Mouse (Mus musculus) midbrain, embryonic 11.5 days (tissue): ENCODE data around the gene Dapl1. TPM values are rescaled to one million over a fixed set of nuclear protein-coding genes. Genes with fewer than 3 reads are reported as not detected.

Experiments used
- ATAC-seq: fragments of 200-750 bp; cut with Nextera tagmentation; 2 replicates; pipeline ENCODE4 v1.8.0; 2017; ENCODE audit warnings: moderate TSS enrichment, moderate library complexity; ENCODE audit not compliant: low FRiP score
- DNase-seq: peaks from one replicate; pipeline ENCODE4 v3.0.0; 2015; ENCODE audit warnings: low spot score; ENCODE audit errors: missing footprints
- H3K27ac ChIP-seq: fragments of 300-500 bp; sonication (generic); 2 replicates; pipeline ENCODE4 v1.5.1; 2014; ENCODE audit warnings: low read depth, low read length
- H3K27me3 ChIP-seq: fragments of 300-500 bp; sonication (generic); 2 replicates; pipeline ENCODE4 v1.6.1; 2014; ENCODE audit warnings: mild to moderate bottlenecking, low read length, moderate library complexity, mixed read lengths; ENCODE audit not compliant: control insufficient read depth, insufficient read depth
- H3K36me3 ChIP-seq: fragments of 300-500 bp; sonication (generic); 2 replicates; pipeline ENCODE4 v1.6.1; 2014; ENCODE audit warnings: mild to moderate bottlenecking, low read length, moderate library complexity, mixed read lengths; ENCODE audit not compliant: control insufficient read depth, insufficient read depth
- H3K4me1 ChIP-seq: fragments of 300-500 bp; sonication (generic); 2 replicates; pipeline ENCODE4 v1.6.1; 2014; ENCODE audit warnings: low read length; ENCODE audit not compliant: control insufficient read depth, insufficient read depth
- H3K4me2 ChIP-seq: fragments of 300-500 bp; sonication (generic); 2 replicates; pipeline ENCODE4 v1.6.1; 2014; ENCODE audit warnings: mild to moderate bottlenecking, moderate library complexity
- H3K4me3 ChIP-seq: fragments of 300-500 bp; sonication (generic); 2 replicates; pipeline ENCODE4 v1.5.1; 2014; ENCODE audit warnings: low read depth, low read length
- H3K9ac ChIP-seq: fragments of 300-500 bp; sonication (generic); 2 replicates; pipeline ENCODE4 v1.6.1; 2014; ENCODE audit warnings: low read length
- H3K9me3 ChIP-seq: fragments of 300-500 bp; sonication (generic); 2 replicates; pipeline ENCODE4 v1.6.1; 2016; ENCODE audit warnings: low read length; ENCODE audit not compliant: control insufficient read depth
- WGBS: fragments of 180-500 bp; shearing (Covaris S2); extraction: QIAGEN DNeasy Blood & Tissue Kit; methylation state at CpG from one replicate; pipeline ENCODE4 v1.1.7; 2014; 5-methylcytosine and 5-hydroxymethylcytosine counted together
- polyA plus RNA-seq: library from polyadenylated mRNA; unstranded; fragments of >200 nt; fragmentation: Nextera tagmentation; extraction: Ambion mirVana; gene quantifications from 2 replicates; pipeline ENCODE4 v1.2.1, GENCODE M21; 2014

The Dapl1 gene
- polyA plus RNA-seq, 1 experiment from 2014 or later = 0.42 TPM

DNA sequence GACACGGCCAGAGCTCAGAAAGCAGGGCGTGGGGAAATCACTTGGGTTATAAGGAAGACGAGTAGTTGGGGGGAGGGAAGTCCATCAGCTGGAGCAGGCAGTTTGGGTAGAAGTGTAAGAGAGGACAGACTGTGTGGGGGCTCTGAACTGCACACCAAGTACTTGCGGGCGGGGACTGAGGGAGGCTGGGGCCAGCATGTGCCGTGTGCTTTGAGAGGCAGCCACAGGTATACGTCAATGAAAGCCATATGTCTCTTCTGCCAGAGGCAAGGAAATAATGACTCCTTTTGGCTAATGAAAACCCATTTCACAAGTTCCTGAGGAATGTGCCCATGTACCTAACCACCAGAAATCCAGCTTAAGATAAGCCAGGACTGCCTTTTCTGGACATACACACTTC lies 53.6 kb downstream of the Dapl1 start:
- DNase-seq (peak; percentile 14), ATAC-seq (no peak)
- H3K27me3 ChIP-seq = no peaks in the 10 kb centered on the region
- no peak overlapping the region for H3K4me2 ChIP-seq
- no peak overlapping the region for H3K9ac ChIP-seq
- H3K9me3 ChIP-seq = no peaks in the 10 kb centered on the region
- H3K4me1 ChIP-seq = 0 out of 2 replicates have a peak, but pooled peaks cover under 1% of the 10 kb centered on the region
- no peak overlapping the region for H3K27ac ChIP-seq
- no peaks in the 10 kb centered on the region for H3K36me3 ChIP-seq
- WGBS = 73% methylated on average over 7 of the region's 7 CpGs
- H3K4me3 ChIP-seq = no peak overlapping the region

DNA sequence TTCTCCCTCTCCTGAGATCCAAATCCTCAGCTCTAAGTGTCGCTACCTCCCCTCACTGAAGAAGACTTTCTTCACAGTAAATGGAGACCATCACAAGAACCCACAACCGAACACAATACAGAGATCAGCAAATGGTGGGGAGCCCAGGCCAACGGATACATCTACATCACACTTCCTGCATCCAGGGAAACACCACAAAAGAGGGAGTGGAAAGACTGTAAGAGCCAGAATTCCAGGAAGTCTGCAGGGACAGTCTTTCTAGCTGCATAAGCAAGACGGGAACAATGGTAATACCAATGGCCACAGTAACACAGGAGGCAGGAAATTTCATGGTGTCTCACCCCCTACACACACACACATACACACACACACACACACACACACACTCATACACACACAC lies 55.3 kb downstream of the Dapl1 start:
- Histone ChIP-seq H3K4me3 (no peak overlapping the region), H3K9me3 (no peaks in the 10 kb centered on the region), H3K4me1 (peaks cover 10% of the 10 kb centered on the region; the same call in 1 of the 2 replicates), H3K36me3 (no peaks in the 10 kb centered on the region), H3K27me3 (no peaks in the 10 kb centered on the region), H3K27ac (no peak overlapping the region), H3K9ac (no peak overlapping the region), H3K4me2 (no peak overlapping the region)
- WGBS = 71% methylated on average over 4 of the region's 4 CpGs
- peak; percentile 28 for DNase-seq
- no peak for ATAC-seq

DNA sequence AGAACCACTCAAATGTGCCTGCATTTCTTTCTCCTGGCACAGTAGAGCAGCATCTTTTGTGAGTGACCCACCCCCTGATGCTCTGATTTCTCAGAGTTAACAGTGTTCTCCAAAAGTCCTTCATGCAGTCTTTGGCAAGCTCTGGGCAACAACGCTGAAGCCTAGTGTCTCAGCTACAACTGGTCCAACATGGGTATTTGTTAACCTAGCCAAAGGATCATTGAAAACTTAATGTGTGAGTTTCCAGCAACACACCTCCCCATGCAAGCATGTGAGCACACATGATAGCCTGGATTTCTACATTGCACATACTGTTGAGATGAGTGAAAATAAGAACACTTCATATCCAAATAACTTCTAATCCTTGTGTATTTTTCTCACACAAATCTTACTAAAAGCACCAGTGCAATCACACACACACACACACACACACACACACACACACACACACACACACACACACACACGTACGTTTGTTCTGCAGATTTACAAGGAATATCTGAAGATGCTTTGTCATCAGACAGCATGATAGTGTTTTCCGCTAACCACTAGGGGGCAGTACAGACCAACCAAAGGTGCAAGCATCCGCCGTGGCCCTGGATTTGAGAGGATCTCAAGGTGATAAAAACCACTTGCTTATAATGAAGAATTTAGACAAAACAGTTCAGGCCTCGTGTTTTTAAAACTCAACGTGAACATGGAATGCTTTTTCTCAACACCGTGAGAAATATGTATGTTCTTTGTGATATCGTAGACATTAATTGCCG lies 56.9 kb downstream of the Dapl1 start:
- ATAC-seq = no peak
- peaks cover 10% of the 10 kb centered on the region; the same call in 1 of the 2 replicates for H3K4me1 ChIP-seq
- H3K27ac ChIP-seq = no peak overlapping the region
- no peaks in the 10 kb centered on the region for H3K27me3 ChIP-seq
- WGBS = 23% methylated on average over 11 of the region's 11 CpGs
- H3K4me2 ChIP-seq = no peak overlapping the region
- H3K4me3 ChIP-seq = no peak overlapping the region
- H3K9me3 ChIP-seq = no peaks in the 10 kb centered on the region
- peak; percentile 96 for DNase-seq
- H3K36me3 ChIP-seq = no peaks in the 10 kb centered on the region
- H3K9ac ChIP-seq = no peak overlapping the region

DNA sequence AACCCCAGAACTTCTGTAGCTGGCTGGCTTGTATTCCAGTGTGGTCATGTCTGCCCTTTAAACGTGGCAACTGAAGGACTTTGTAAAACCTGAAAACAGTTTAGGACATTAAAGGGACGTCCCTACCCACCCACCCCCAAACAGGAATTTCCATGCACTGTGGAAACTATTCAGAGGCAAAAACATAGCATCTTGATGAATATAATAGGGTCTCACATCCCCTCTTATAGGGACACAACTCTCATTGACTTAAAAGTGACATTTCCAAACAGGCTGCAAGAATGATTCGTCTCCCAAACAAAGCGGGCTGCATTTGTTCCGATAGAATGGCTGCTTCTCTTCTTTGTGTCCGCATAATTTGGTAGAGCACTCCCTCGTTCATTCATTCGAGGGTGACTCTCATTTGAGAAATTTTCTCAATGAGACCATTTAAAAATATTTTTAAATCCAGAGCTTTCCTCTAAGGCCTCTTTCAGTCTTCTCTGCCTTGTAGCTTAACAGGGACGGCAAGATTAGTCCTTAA lies 59.2 kb downstream of the Dapl1 start:
- Histone ChIP-seq H3K4me1 (peaks cover 10% of the 10 kb centered on the region; the same call in 1 of the 2 replicates), H3K4me2 (no peak overlapping the region), H3K27me3 (no peaks in the 10 kb centered on the region), H3K4me3 (no peak overlapping the region), H3K9ac (no peak overlapping the region), H3K27ac (no peak overlapping the region), H3K9me3 (no peaks in the 10 kb centered on the region), H3K36me3 (no peaks in the 10 kb centered on the region)
- 34% methylated on average over 9 of the region's 9 CpGs for WGBS
- ATAC-seq (no peak), DNase-seq (peak; percentile 72)

DNA sequence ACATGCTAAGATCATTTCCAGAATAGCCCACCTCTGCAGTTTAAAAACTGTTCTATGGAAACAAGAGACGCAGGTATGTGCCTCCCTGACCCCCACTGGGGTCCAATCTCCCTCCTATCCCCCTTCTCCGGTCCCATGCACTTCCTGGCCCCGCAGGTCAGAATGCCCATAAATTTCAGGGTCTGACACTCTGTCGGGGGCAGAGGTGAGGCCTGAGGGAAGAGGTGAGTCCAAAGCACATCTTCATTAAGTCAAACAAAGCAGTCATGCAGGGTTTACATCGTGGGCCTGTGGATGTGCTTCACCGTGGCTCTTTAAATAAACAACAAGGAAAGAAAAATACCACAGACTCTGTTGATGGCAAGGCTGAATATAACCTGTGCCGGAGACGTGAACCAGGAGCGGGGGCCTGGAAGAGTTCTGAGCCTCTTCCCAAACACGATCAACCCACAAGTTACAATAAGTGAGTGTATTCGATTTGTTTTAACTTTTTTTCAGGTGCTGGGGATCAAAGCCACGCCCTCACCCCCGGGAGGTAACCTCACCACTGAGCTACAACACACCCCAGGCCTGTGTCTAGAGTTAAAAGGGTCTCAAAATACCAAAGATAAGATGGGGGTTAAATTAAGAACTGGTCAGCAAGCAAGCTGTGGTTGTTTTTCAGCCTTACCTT lies 59.9 kb downstream of the Dapl1 start:
- Histone ChIP-seq H3K9me3 (no peaks in the 10 kb centered on the region), H3K4me2 (no peak overlapping the region), H3K4me1 (peaks cover 10% of the 10 kb centered on the region; the same call in 1 of the 2 replicates), H3K27me3 (no peaks in the 10 kb centered on the region), H3K4me3 (no peak overlapping the region), H3K9ac (no peak overlapping the region), H3K27ac (no peak overlapping the region), H3K36me3 (no peaks in the 10 kb centered on the region)
- DNase-seq = peak; percentile 88
- 23% methylated on average over 13 of the region's 13 CpGs for WGBS
- no peak for ATAC-seq

DNA sequence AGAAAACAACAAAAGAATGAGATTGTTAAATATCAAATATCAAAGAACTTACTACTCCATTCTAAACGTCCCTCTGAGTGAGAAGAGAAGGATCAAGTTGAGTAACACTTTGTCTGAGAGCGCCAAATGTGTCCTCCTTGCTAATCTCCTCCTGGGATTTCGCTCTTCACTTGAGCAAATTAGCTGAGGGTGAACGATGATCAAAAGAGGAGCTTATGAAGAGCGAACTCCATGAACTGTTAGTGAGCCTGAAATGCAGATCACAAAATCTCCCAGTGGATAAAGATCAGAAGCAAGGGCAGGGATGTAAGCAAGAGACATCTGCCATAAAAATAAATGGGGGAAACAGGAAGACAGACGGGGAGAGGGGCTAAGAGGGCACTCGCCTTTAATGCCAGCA lies 60.5 kb downstream of the Dapl1 start:
- H3K9ac ChIP-seq = no peak overlapping the region
- DNase-seq (peak; percentile 84), ATAC-seq (no peak)
- no peak overlapping the region for H3K27ac ChIP-seq
- H3K9me3 ChIP-seq = no peaks in the 10 kb centered on the region
- H3K27me3 ChIP-seq = no peaks in the 10 kb centered on the region
- H3K4me3 ChIP-seq = no peak overlapping the region
- WGBS = 16% methylated on average over 7 of the region's 7 CpGs
- no peaks in the 10 kb centered on the region for H3K36me3 ChIP-seq
- H3K4me2 ChIP-seq = no peak overlapping the region
- H3K4me1 ChIP-seq = peaks cover 10% of the 10 kb centered on the region; the same call in 1 of the 2 replicates

DNA sequence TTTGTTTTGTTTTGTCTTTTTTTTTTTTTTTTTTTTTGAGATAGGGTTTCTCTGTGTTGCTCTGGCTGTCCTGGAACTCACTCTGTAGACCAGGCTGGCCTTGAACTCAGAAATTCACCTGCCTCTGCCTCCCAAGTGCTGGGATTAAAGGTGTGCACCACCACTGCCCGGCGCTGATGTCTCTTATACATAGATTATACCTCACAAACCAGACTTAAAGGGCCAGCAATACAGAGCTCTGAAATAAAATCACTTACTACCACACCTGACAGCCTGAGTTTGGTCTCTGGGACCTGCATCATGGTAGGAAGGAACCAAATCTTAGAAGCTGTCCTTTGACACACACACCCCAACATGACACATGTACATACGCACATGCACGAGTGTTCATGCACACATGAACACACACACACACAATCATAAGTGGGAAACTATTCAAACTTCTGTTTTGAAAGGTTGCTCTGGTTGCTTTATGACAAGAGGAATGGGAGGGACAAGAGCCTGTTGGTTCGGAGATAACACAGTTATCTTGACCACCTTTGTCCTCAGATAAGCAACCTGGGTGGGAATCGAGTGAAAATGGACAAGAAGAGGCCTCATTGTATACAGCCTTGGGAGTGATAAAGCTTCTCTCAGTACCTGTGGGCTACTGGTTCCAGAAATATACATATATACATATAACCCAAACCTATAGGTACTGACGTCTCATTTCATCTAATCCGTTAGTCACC lies 63.1 kb downstream of the Dapl1 start:
- H3K36me3 ChIP-seq = no peaks in the 10 kb centered on the region

DNA sequence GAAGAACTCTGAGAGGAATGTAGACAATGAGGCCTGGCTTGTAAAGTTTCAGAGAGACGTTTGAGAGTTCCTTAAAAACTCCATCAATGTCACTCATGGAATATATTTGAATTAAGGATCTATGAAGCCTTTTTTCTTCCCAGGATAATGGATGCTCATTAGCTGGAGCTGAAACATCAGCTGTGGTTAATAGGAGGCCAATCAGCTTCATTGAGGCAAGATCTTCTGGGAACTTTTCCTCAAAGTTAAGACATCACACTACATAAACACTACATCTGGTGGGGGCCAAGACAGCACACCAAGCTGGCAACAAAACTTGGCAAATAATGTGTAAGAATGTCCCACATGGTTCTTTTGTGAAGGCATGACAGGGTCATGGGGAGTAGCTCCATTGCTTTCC lies 68.3 kb downstream of the Dapl1 start:
- Histone ChIP-seq H3K9me3 (no peaks in the 10 kb centered on the region), H3K27ac (no peak overlapping the region), H3K36me3 (no peaks in the 10 kb centered on the region), H3K4me2 (no peak overlapping the region), H3K9ac (no peak overlapping the region), H3K27me3 (no peaks in the 10 kb centered on the region), H3K4me3 (no peak overlapping the region), H3K4me1 (no peaks in the 10 kb centered on the region)
- ATAC-seq (no peak), DNase-seq (no peak)
- 65% methylated on average over 1 of the region's 1 CpGs for WGBS

More for the DNA sequence above, 63.1 kb downstream of the Dapl1 start:
- ATAC-seq = no peak
- no peak overlapping the region for H3K27ac ChIP-seq
- no peak overlapping the region for H3K9ac ChIP-seq
- H3K4me1 ChIP-seq = peaks cover 10% of the 10 kb centered on the region; the same call in 1 of the 2 replicates
- peak; percentile 17 for DNase-seq
- 93% methylated on average over 8 of the region's 8 CpGs for WGBS
- H3K9me3 ChIP-seq = no peaks in the 10 kb centered on the region
- no peaks in the 10 kb centered on the region for H3K27me3 ChIP-seq
- no peak overlapping the region for H3K4me3 ChIP-seq
- no peak overlapping the region for H3K4me2 ChIP-seq
